ENCODE assay signal across 7 mouse cellular contexts in genomic region chr11:44401635-44402548, GRCm38 (mm10). TPM values are rescaled to one million over a fixed set of nuclear protein-coding genes. Genes with fewer than 3 reads are reported as not detected.
DNase-seq lines count a peak whose midpoint lies in the region; ATAC-seq and TF ChIP-seq lines count a peak whose summit lies in the region.

No protein-coding gene starts in this region.

- 50% methylated on average over 5 of the region's 5 CpGs for WGBS in kidney, embryonic 16.5 days

- CTCF ChIA-PET in Patski (lab: Charles Lee), result interaction anchor here (1.1 kb wide), 1 partner anchor 10 kb away, joined by 3 read pairs; no protein-coding TSS in a partner anchor

- in situ Hi-C loops in Patski (cut with MboI; ENCODE audit: low pct_unique_long_range_greater_than_20kb), result no loop called here

- H3K4me1 ChIP-seq in kidney, embryonic 16.5 days (ENCODE audit: insufficient read depth, low read length), result no peaks in the 10 kb centered on the region

- no peaks in the 10 kb centered on the region for H3K36me3 ChIP-seq in kidney, embryonic 16.5 days (ENCODE audit: insufficient read depth, low read length)

- H3K9me3 ChIP-seq in kidney, embryonic 16.5 days (ENCODE audit: low read length), result no peaks in the 10 kb centered on the region

- no peaks in the 10 kb centered on the region; the same call in 1 of the 2 replicates for H3K27me3 ChIP-seq in kidney, embryonic 16.5 days (ENCODE audit: insufficient read depth, low read length)
- H3K27me3 ChIP-seq in Patski, result no peaks in the 10 kb centered on the region

- peak; percentile 49 for DNase-seq in kidney, postnatal 10 days
- DNase-seq in Patski (ENCODE audit: low read depth, low spot score), result peak; percentile 70
- DNase-seq in cerebellum, adult 11 months, result peak; percentile 20
- peak; percentile 7 for DNase-seq in lung, postnatal 14 days
- DNase-seq in spleen, postnatal 36 days (ENCODE audit: low spot score in 2 of 2), result no peak
- no peak for DNase-seq in urinary bladder, adult 18-20 months (ENCODE audit: low spot score in 2 of 2)

- no peak for TF ChIP-seq CTCF in Patski (IDR thresholded peaks at IDR 0.05)

- POLR2A ChIA-PET in Patski (lab: Charles Lee), result no interaction called here

- no peak overlapping the region for H3K27ac ChIP-seq in kidney, embryonic 16.5 days (ENCODE audit: low read length)

- no peak for ATAC-seq in kidney, embryonic 16.5 days (ENCODE audit: low FRiP score, low TSS enrichment)
- peak; percentile 71 for ATAC-seq in Patski

- no peak overlapping the region for H3K4me3 ChIP-seq in kidney, embryonic 16.5 days (ENCODE audit: low read length)

- H3K4me2 ChIP-seq in kidney, embryonic 16.5 days (replicated peaks; ENCODE audit: low read depth, low read length), result no peak overlapping the region

- H3K9ac ChIP-seq in kidney, embryonic 16.5 days (replicated peaks; ENCODE audit: low read length), result no peak overlapping the region

RNA-seq across cellular contexts. Expression of gene Il12b, which starts 2.0 kb away (rescaled TPM):
- 0.19 TPM in 1 of 2 replicates, not detected in the other for polyA plus RNA-seq in kidney, embryonic 16.5 days (2015; fragmentation: Nextera tagmentation; extraction: Ambion mirVana)
- polyA plus RNA-seq in Patski (2021), result not detected

Comparison
In these comparisons a context has a peak if more than half of its experiments do, and no peak if none do; other contexts are left out.
1. DNase-seq: peak in kidney, postnatal 10 days (single experiment), Patski (single experiment), cerebellum, adult 11 months (single experiment) and lung, postnatal 14 days (single experiment); none in spleen, postnatal 36 days (0 of 2) and urinary bladder, adult 18-20 months (0 of 2).